Mouse (Mus musculus): ENCODE results near the gene Ski.

GRCm38 (mm10) chr4:155140795-155141265 is 81.6 kb downstream of the Ski start:
- TF ChIP-seq CTCF (IDR thresholded peaks at IDR 0.05; ENCODE audit: low read depth, low read length) = no peak
- no peak for TF ChIP-seq POLR2A (IDR thresholded peaks at IDR 0.05; ENCODE audit: extremely low read depth, insufficient read depth, low read length)
